Mouse (Mus musculus) cerebellum, adult 2 months (tissue): ENCODE measurements around the gene Kif5c.

ENCODE experiments used
- CTCF ChIP-seq: fragments of 200-500 bp; IDR thresholded peaks from 2 replicates; pipeline ENCODE4 v1.5.1; 2011; ENCODE audit warnings: low read depth, mild to moderate bottlenecking, control low read depth, low read length, moderate library complexity, borderline replicate concordance; ENCODE audit not compliant: insufficient read depth
- POLR2A ChIP-seq: fragments of 200-500 bp; IDR thresholded peaks from 2 replicates; pipeline ENCODE4 v1.6.1; 2011; ENCODE audit warnings: low read length, control low read depth, borderline replicate concordance; ENCODE audit not compliant: insufficient read depth

DNA sequence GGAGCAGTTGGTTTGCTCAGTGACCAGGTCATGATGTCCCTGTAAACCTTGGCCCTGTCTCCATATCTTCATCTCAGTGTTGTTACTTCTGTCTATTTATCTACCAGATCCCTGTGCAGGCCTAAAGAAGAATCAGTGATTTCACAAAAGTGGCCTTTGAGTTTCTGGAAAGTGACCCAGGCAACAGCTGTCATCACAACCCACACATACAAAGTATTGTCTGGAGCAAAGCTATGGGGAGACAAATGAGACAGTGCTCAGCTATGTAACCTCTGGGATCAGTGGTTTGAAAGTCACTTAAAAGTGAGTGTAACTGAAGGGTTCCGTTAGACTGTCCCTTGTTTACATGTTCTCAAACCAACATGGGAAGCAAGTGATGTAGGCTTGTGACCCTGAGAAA, 32.6 kb downstream of the Kif5c start:
- no peak for TF ChIP-seq POLR2A
- no peak for TF ChIP-seq CTCF
